Mouse (Mus musculus) MEL (cell line): ENCODE measurements around the gene Slc25a20.

Experiments used
- CTCF ChIP-seq, 3 experiments: IDR thresholded peaks in 2 of 3; conservative IDR thresholded peaks in 1 of 3; 2 replicates each; pipeline ENCODE4 v1.5.1; 2011 to 2012; ENCODE audit warnings: low read length in 3 of 3, low read depth in 2 of 3, mild to moderate bottlenecking in 2 of 3, improper control_type of control experiment in 1 of 3, inconsistent platforms in 1 of 3, mixed read lengths in 1 of 3, moderate library complexity in 1 of 3; ENCODE audit not compliant: control insufficient read depth in 1 of 3, insufficient read depth in 1 of 3, poor library complexity in 1 of 3, severe bottlenecking in 1 of 3
- EP300 ChIP-seq, 2 experiments: IDR thresholded peaks; 2 replicates each; pipeline ENCODE4 v1.6.1; 2011; ENCODE audit warnings: improper control_type of control experiment in 2 of 2, low read length in 2 of 2, low read depth in 1 of 2, mild to moderate bottlenecking in 1 of 2
- MAX ChIP-seq: IDR thresholded peaks from 2 replicates; pipeline ENCODE4 v1.6.1; 2011; ENCODE audit warnings: low read length, improper control_type of control experiment
- MEF2A ChIP-seq: IDR thresholded peaks from 2 replicates; pipeline ENCODE4 v1.6.1; 2014; ENCODE audit warnings: low read depth, mild to moderate bottlenecking, inconsistent platforms, low read length, improper control_type of control experiment; ENCODE audit not compliant: poor library complexity, insufficient replicate concordance, severe bottlenecking; ENCODE audit errors: extremely low read depth
- MXI1 ChIP-seq: IDR thresholded peaks from 2 replicates; pipeline ENCODE4 v1.6.1; 2011; ENCODE audit warnings: mild to moderate bottlenecking, low read depth, low read length, improper control_type of control experiment
- MYC ChIP-seq: IDR thresholded peaks from 2 replicates; pipeline ENCODE4 v1.6.1; 2011; ENCODE audit warnings: low read depth, mild to moderate bottlenecking, low read length, improper control_type of control experiment, moderate library complexity
- NRF1 ChIP-seq: IDR thresholded peaks from 2 replicates; pipeline ENCODE4 v1.6.1; 2014; ENCODE audit warnings: low read depth, mild to moderate bottlenecking, inconsistent platforms, low read length, improper control_type of control experiment, moderate library complexity; ENCODE audit not compliant: poor library complexity, insufficient read depth, severe bottlenecking
- POLR2A ChIP-seq, 2 experiments: IDR thresholded peaks; 2 replicates each; pipeline ENCODE4 v1.6.1; 2011 to 2012; ENCODE audit warnings: low read length in 2 of 2, mild to moderate bottlenecking in 2 of 2, control low read depth in 1 of 2, improper control_type of control experiment in 1 of 2, low read depth in 1 of 2, moderate library complexity in 1 of 2; ENCODE audit not compliant: control insufficient read depth in 1 of 2, insufficient read depth in 1 of 2, poor library complexity in 1 of 2
- TBP ChIP-seq: IDR thresholded peaks from 2 replicates; pipeline ENCODE4 v1.8.0; 2011; ENCODE audit warnings: low read depth, low read length, improper control_type of control experiment
- ZC3H11A ChIP-seq: IDR thresholded peaks from 2 replicates; pipeline ENCODE4 v1.6.1; 2012; ENCODE audit warnings: low read depth, mild to moderate bottlenecking, inconsistent platforms, low read length, improper control_type of control experiment
- ZNF384 ChIP-seq: IDR thresholded peaks from 2 replicates; pipeline ENCODE4 v1.6.1; 2012; ENCODE audit warnings: low read depth, mild to moderate bottlenecking, inconsistent platforms, low read length, improper control_type of control experiment

- TF ChIP-seq TBP, result no peak
- TF ChIP-seq MXI1, result no peak
- TF ChIP-seq ZNF384, result no peak
- no peak for TF ChIP-seq CTCF (IDR thresholded peaks at IDR 0.05 in 2 of 3, conservative IDR thresholded peaks at IDR 0.05 in 1 of 3; ENCODE audit: control insufficient read depth in 1 of 3, insufficient read depth in 1 of 3, low read depth in 2 of 3, low read length in 3 of 3, poor library complexity in 1 of 3, severe bottlenecking in 1 of 3)
- no peak for TF ChIP-seq ZC3H11A
- no peak for TF ChIP-seq EP300 (IDR thresholded peaks at IDR 0.05; ENCODE audit: low read depth in 1 of 2, low read length in 2 of 2)
- TF ChIP-seq NRF1, result no peak
- TF ChIP-seq POLR2A (IDR thresholded peaks at IDR 0.05; ENCODE audit: control insufficient read depth in 1 of 2, insufficient read depth in 1 of 2, low read depth in 1 of 2, low read length in 2 of 2, poor library complexity in 1 of 2), result no peak
- TF ChIP-seq MEF2A, result no peak
- TF ChIP-seq MAX, result no peak
- no peak for TF ChIP-seq MYC
These were observed 24.6 kb downstream of the Slc25a20 start for GRCm38 (mm10) chr9:108686475-108686887.
